Mouse (Mus musculus): ENCODE results near the gene Slc25a42.

GRCm38 (mm10) chr8:70139026-70139857 is 72.9 kb downstream of the Slc25a42 start, which contains the start of the genes Rfxank, Borcs8 and Mef2b:
- TF ChIP-seq CTCF (IDR thresholded peaks at IDR 0.05; ENCODE audit: borderline replicate concordance, insufficient read depth, low read depth, low read length) (no peak), POLR2A (IDR thresholded peaks at IDR 0.05; ENCODE audit: borderline replicate concordance, insufficient read depth, low read length) (peak; percentile 82; the same call in 1 of the 2 replicates)
